Comparison of ENCODE assay signal across 16 mouse cellular contexts in the genomic region with DNA sequence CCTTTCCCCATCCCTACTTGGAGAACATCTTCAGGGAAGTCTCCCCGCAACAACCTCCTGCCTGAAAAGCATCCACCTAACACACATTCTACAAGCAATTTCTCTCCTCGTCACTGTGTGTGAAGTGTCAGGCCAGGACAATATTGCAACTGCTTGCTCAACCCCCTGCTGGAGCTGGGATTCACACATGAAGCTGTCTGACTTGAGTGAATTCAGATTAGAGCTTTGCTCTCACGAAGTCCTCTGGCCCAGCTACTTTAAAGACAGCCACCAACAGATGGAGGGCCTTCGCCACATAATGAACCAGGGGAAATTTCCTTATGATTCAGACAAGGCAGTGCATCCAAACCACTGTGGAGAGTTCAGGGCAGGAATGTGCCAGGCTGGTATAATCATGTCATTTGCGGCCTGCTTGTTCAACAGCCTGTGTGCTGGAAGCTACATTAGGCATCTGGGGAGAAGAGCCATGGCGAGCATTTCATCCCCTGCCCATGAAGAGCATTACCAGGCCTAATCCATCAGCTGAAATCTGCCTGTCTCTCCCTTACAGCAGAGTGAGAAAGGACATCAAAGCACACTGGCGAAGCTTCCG.
DNase-seq lines count a peak whose midpoint lies in the region; ATAC-seq lines count a peak whose summit lies in the region.
"Had no signal": no experiment of that assay in that cellular context is flagged by ENCODE, and none has a peak within 500 bp of the region (broad histone marks: within the 10 kb centered on the region; RNA-seq: fewer than 3 reads in every experiment).

No protein-coding gene starts in this region.

- H3K36me3 ChIP-seq in embryonic facial prominence, embryonic 14.5 days (ENCODE audit: control insufficient read depth, insufficient read depth, low read length) = no peaks in the 10 kb centered on the region
- H3K36me3 ChIP-seq in embryonic facial prominence, embryonic 10.5 days (replicated peaks) = no peaks in the 10 kb centered on the region
- H3K36me3 ChIP-seq in neural tube, embryonic 14.5 days (ENCODE audit: control insufficient read depth, insufficient read depth, low read length) = no peaks in the 10 kb centered on the region
- no peaks in the 10 kb centered on the region for H3K36me3 ChIP-seq in midbrain, embryonic 11.5 days (ENCODE audit: control insufficient read depth, insufficient read depth, low read length)

- H3K27ac ChIP-seq in embryonic facial prominence, embryonic 14.5 days (replicated peaks; ENCODE audit: low read depth, low read length) = no peak overlapping the region
- no peak overlapping the region; the same call in 1 of the 2 replicates for H3K27ac ChIP-seq in embryonic facial prominence, embryonic 10.5 days (replicated peaks)
- no peak overlapping the region for H3K27ac ChIP-seq in neural tube, embryonic 14.5 days (ENCODE audit: low read depth, low read length)
- H3K27ac ChIP-seq in midbrain, embryonic 11.5 days (ENCODE audit: low read depth, low read length) = no peak overlapping the region
- H3K27ac ChIP-seq: forebrain, embryonic 13.5 days had no signal

- H3K9me3 ChIP-seq in embryonic facial prominence, embryonic 14.5 days (ENCODE audit: control insufficient read depth, low read length) = no peaks in the 10 kb centered on the region
- H3K9me3 ChIP-seq in embryonic facial prominence, embryonic 10.5 days = no peaks in the 10 kb centered on the region
- no peaks in the 10 kb centered on the region for H3K9me3 ChIP-seq in neural tube, embryonic 14.5 days (ENCODE audit: control insufficient read depth, low read length)
- no peaks in the 10 kb centered on the region for H3K9me3 ChIP-seq in midbrain, embryonic 11.5 days (ENCODE audit: control insufficient read depth, low read length)
- H3K9me3 ChIP-seq: forebrain, embryonic 13.5 days had no signal

- 0 out of 2 replicates have a peak, but pooled peaks cover 7% of the 10 kb centered on the region for H3K4me1 ChIP-seq in embryonic facial prominence, embryonic 14.5 days (ENCODE audit: control insufficient read depth, insufficient read depth, low read length)
- H3K4me1 ChIP-seq in embryonic facial prominence, embryonic 10.5 days = peaks cover 35% of the 10 kb centered on the region
- H3K4me1 ChIP-seq in neural tube, embryonic 14.5 days (ENCODE audit: control insufficient read depth, insufficient read depth, low read length) = 0 out of 2 replicates have a peak, but pooled peaks cover 4% of the 10 kb centered on the region
- H3K4me1 ChIP-seq in midbrain, embryonic 11.5 days (ENCODE audit: control insufficient read depth, insufficient read depth, low read length) = no peaks in the 10 kb centered on the region
- H3K4me1 ChIP-seq: megakaryocyte, embryonic 14.5 days had no signal

- ATAC-seq in embryonic facial prominence, embryonic 14.5 days (ENCODE audit: low read depth) = no peak
- 0 out of 2 replicates have a peak, but pooled peaks have one; percentile 22 for ATAC-seq in neural tube, embryonic 14.5 days (ENCODE audit: low read depth)
- 0 out of 2 replicates have a peak, but pooled peaks have one; percentile 17 for ATAC-seq in midbrain, embryonic 11.5 days (ENCODE audit: low FRiP score)
- ATAC-seq: forebrain, embryonic 13.5 days had no signal

- no peak overlapping the region for H3K4me2 ChIP-seq in embryonic facial prominence, embryonic 14.5 days (ENCODE audit: low read depth, low read length)
- H3K4me2 ChIP-seq in neural tube, embryonic 14.5 days (ENCODE audit: low read depth, low read length) = no peak overlapping the region
- no peak overlapping the region for H3K4me2 ChIP-seq in midbrain, embryonic 11.5 days
- H3K4me2 ChIP-seq: forebrain, embryonic 13.5 days had no signal

- H3K27me3 ChIP-seq in embryonic facial prominence, embryonic 14.5 days (replicated peaks; ENCODE audit: control insufficient read depth, insufficient read depth, low read length) = no peaks in the 10 kb centered on the region
- H3K27me3 ChIP-seq in embryonic facial prominence, embryonic 10.5 days (replicated peaks; ENCODE audit: low read depth, poor library complexity, severe bottlenecking) = no peaks in the 10 kb centered on the region
- H3K27me3 ChIP-seq in neural tube, embryonic 14.5 days (ENCODE audit: control insufficient read depth, insufficient read depth, low read length) = no peaks in the 10 kb centered on the region
- H3K27me3 ChIP-seq in midbrain, embryonic 11.5 days (ENCODE audit: control insufficient read depth, insufficient read depth, low read length) = no peaks in the 10 kb centered on the region
- H3K27me3 ChIP-seq: forebrain, embryonic 13.5 days; megakaryocyte, embryonic 14.5 days had no signal

- no peak overlapping the region for H3K9ac ChIP-seq in embryonic facial prominence, embryonic 14.5 days (ENCODE audit: low read depth, low read length)
- H3K9ac ChIP-seq in neural tube, embryonic 14.5 days (replicated peaks; ENCODE audit: low read depth, low read length) = no peak overlapping the region
- H3K9ac ChIP-seq in midbrain, embryonic 11.5 days (ENCODE audit: low read length) = no peak overlapping the region
- H3K9ac ChIP-seq: forebrain, embryonic 13.5 days had no signal

- peak; percentile 37 for DNase-seq in embryonic facial prominence, embryonic 14.5 days (ENCODE audit: low spot score)
- DNase-seq in embryonic facial prominence, embryonic 10.5 days (ENCODE audit: low spot score) = no peak
- DNase-seq in neural tube, embryonic 10.5 days (ENCODE audit: extremely low spot score, low spot score) = no peak
- DNase-seq in midbrain, embryonic 11.5 days (ENCODE audit: low spot score, missing footprints) = peak; percentile 86
- DNase-seq in retina, postnatal 7 days (ENCODE audit: low read depth, low spot score) = peak; percentile 8
- no peak for DNase-seq in adrenal gland, postnatal 25 days
- no peak for DNase-seq in spleen, postnatal 14 days (ENCODE audit: low spot score in 2 of 2)
- DNase-seq: B cell, adult 2 months; gastrocnemius, postnatal 10 days; kidney, adult 8-10 months; kidney, postnatal 25 days; lung, postnatal 14 days had no signal

- 75% methylated on average over 8 of the region's 8 CpGs for WGBS in embryonic facial prominence, embryonic 14.5 days
- 83% methylated on average over 8 of the region's 8 CpGs for WGBS in embryonic facial prominence, embryonic 10.5 days
- WGBS in neural tube, embryonic 14.5 days = 66% methylated on average over 8 of the region's 8 CpGs
- 68% methylated on average over 8 of the region's 8 CpGs for WGBS in midbrain, embryonic 11.5 days

- no peak overlapping the region for H3K4me3 ChIP-seq in embryonic facial prominence, embryonic 14.5 days (ENCODE audit: low read depth, low read length)
- no peak overlapping the region for H3K4me3 ChIP-seq in embryonic facial prominence, embryonic 10.5 days
- H3K4me3 ChIP-seq in neural tube, embryonic 14.5 days (ENCODE audit: low read depth, low read length) = no peak overlapping the region
- no peak overlapping the region for H3K4me3 ChIP-seq in midbrain, embryonic 11.5 days (ENCODE audit: low read depth, low read length)
- H3K4me3 ChIP-seq: forebrain, embryonic 13.5 days; megakaryocyte, embryonic 14.5 days; myocyte had no signal

Comparison
In these comparisons a context has a peak if more than half of its experiments do, and no peak if none do; other contexts are left out.
1. DNase-seq: peak in embryonic facial prominence, embryonic 14.5 days (single experiment), midbrain, embryonic 11.5 days (single experiment) and retina, postnatal 7 days (single experiment); none in embryonic facial prominence, embryonic 10.5 days (single experiment), neural tube, embryonic 10.5 days (single experiment), adrenal gland, postnatal 25 days (single experiment) and spleen, postnatal 14 days (0 of 2).